Mouse (Mus musculus) ES-E14 (cell line): ENCODE results near the gene Pde4d.

Experiments used
- CHD2 ChIP-seq: IDR thresholded peaks from 2 replicates; pipeline ENCODE4 v1.6.1; 2014; ENCODE audit warnings: mild to moderate bottlenecking, low read depth, low read length, inconsistent platforms
- HCFC1 ChIP-seq: IDR thresholded peaks from 2 replicates; pipeline ENCODE4 v1.6.1; 2012; ENCODE audit warnings: low read length, inconsistent platforms, borderline replicate concordance; ENCODE audit not compliant: insufficient read depth
- MAFK ChIP-seq: IDR thresholded peaks from 2 replicates; pipeline ENCODE4 v1.6.1; 2014; ENCODE audit warnings: mild to moderate bottlenecking, low read depth, low read length, inconsistent platforms; ENCODE audit not compliant: insufficient read depth
- ZC3H11A ChIP-seq: IDR thresholded peaks from 2 replicates; pipeline ENCODE4 v1.6.1; 2012; ENCODE audit warnings: low read depth, mild to moderate bottlenecking, inconsistent platforms, low read length, borderline replicate concordance
- ZNF384 ChIP-seq: IDR thresholded peaks from 2 replicates; pipeline ENCODE4 v1.6.1; 2012; ENCODE audit warnings: low read depth, low read length, inconsistent platforms

DNA sequence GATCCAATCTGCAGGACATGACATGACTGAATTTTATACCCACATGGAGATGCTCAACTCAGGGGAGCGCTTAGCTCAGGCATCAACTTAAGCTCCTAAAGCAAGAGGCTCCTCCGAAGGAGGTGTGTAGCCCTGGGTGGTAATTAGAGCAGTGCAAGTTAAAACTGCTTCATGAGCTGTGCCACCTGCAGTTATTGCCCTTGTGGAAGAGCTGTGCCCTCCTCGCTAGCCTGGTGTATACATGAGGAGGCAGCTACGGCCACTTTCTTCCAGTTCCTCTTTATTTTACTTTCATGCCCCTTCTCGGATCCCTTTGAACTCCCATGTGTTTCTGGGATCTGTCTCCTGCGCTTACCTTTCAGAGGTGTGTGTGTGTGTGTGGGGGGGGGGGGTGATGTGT lies 1358.3 kb downstream of the Pde4d start:
- TF ChIP-seq CHD2 (no peak), MAFK (no peak), ZC3H11A (no peak), ZNF384 (no peak), HCFC1 (no peak)
